In the genomic region with DNA sequence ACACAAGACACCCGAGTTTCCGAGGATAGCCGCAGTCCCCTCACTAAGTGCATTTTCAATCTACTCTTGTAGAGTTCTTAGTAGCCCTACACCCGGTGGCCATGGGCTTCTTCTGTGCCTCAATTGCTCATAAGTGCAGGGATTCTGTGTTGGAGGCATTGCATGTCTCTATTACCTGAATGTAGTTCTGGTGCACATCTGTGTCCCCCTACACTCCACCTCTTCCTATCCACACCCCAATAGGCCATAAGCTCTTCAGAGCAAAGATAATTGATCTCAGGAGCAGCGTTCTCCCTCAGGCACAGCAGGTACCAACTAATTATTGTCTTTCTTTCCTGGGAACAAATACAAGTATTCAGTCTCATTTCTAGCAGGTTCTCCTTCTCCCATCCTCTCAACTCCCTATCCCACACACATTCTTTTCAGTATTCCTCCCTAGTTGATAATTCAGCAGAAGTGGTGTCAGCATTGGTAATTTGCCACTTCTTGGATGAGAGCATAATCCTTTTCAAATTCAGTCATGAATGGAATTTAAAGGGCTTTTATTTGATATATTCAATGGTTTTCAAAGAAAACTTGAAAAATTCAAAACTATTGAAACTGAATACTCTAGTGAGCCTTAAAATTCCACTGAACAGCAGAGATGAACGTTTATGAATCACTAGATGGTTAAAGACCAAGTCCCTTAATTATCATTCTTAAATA, we compare ENCODE assay signal across 14 mouse cellular contexts.
"Had no signal": no experiment of that assay in that cellular context is flagged by ENCODE, and none has a peak within 500 bp of the region (broad histone marks: within the 10 kb centered on the region; RNA-seq: fewer than 3 reads in every experiment).

No protein-coding gene starts in this region.

- H3K4me1 ChIP-seq: liver, embryonic 13.5 days had no signal

- H3K27me3 ChIP-seq: liver, embryonic 13.5 days had no signal

- H3K9ac ChIP-seq: liver, embryonic 13.5 days had no signal

- H3K4me2 ChIP-seq: liver, embryonic 13.5 days; midbrain, embryonic 11.5 days had no signal

- H3K27ac ChIP-seq: kidney, postnatal 0 days; left cerebral cortex, adult 2 months; liver, embryonic 13.5 days; stomach, postnatal 0 days had no signal

- H3K4me3 ChIP-seq: left cerebral cortex, adult 2 months; liver, embryonic 13.5 days had no signal

- H3K9me3 ChIP-seq: liver, embryonic 13.5 days had no signal

- H3K36me3 ChIP-seq: liver, embryonic 13.5 days had no signal

- DNase-seq: kidney, postnatal 25 days; layer of hippocampus, postnatal 36 days; liver, embryonic 13.5 days; lung, adult 2 months; lung, postnatal 14 days; lung, postnatal 4 days; midbrain, embryonic 14.5 days; thymus, adult 2 months; thymus, postnatal 14 days; thymus, postnatal 4 days had no signal
